Mouse (Mus musculus): ENCODE results near the gene Txnrd1. TPM values are rescaled to one million over a fixed set of nuclear protein-coding genes. Genes with fewer than 3 reads are reported as not detected.

The Txnrd1 gene
- polyA plus RNA-seq, 1 experiment from 2014 or later = 107 TPM

DNA sequence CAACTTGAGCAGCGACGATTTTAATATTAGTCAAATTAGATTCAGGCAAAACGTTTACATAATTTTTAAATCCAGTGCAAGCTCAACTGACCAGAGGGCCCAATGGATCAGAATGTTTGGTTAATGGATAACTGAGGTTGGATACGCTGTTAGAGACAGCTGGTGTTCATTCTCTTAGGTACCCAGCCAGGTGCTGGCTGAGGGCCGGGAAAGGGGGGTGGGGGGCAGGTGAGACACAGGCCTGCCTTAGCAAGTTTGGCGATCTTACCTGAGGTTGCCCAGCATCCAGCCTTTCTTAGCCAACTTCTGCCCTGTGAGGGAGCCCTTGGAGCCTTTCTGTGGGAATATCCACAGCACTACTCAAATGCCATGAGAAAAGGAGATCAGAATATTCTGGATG is 28.6 kb upstream of the Txnrd1 start:
- ATAC-seq (replicated peaks; ENCODE audit: low FRiP score) = peak; percentile 69
- peaks cover 30% of the 10 kb centered on the region for H3K4me1 ChIP-seq
- no peaks in the 10 kb centered on the region for H3K9me3 ChIP-seq (replicated peaks)
- H3K27me3 ChIP-seq = no peaks in the 10 kb centered on the region
- no peak overlapping the region for H3K9ac ChIP-seq
- no peak overlapping the region for H3K4me3 ChIP-seq (replicated peaks)
- H3K36me3 ChIP-seq = no peaks in the 10 kb centered on the region
- no peak overlapping the region for H3K4me2 ChIP-seq
- WGBS = 75% methylated on average over 6 of the region's 6 CpGs
- peak overlapping the region; percentile 64; the same call in 1 of the 2 replicates for H3K27ac ChIP-seq

DNA sequence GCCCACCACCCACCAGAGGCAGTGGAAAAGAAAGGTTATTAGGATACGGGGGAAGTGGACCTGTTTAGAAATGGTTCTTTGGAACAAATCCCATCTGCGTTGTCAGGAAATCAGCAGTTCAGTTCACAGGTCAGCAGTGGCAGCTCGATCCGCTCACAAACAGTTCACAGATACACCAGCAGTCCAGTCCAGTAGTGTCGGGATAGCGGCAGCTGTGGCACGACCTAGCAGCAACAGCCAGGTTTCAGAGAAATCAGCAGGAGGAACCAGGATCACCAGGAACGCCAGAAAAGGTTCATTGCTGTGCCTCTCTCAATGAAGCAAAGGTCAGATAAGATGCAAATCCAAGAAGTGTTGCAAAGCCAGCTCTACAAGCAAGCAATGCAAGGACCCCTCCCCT is 27.3 kb upstream of the Txnrd1 start:
- Histone ChIP-seq H3K4me3 (replicated peaks) (no peak overlapping the region), H3K9ac (no peak overlapping the region), H3K4me2 (no peak overlapping the region), H3K4me1 (peaks cover 30% of the 10 kb centered on the region), H3K36me3 (no peaks in the 10 kb centered on the region), H3K27ac (no peak overlapping the region), H3K27me3 (no peaks in the 10 kb centered on the region), H3K9me3 (replicated peaks) (no peaks in the 10 kb centered on the region)
- no peak for ATAC-seq (replicated peaks; ENCODE audit: low FRiP score)
- WGBS = 69% methylated on average over 8 of the region's 8 CpGs

DNA sequence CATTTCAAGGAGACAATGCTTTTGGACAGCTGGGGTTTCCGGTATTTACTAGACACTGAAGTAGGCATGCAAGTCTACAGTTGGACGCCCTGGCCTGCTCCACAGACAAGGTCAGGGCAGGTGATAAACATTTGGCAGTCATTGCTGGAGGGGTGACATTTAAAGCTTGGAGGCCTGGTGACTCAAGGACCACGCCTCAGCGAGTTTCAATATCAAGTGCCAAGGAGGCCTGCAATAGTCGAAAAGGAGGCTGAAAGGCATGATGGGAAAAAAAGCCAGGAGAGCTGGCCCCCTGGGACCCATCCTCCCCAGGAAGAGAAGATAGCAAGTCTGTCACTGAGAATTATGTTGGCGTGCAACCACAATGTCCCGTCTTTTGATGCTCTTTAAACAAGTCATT is 26.5 kb upstream of the Txnrd1 start:
- Histone ChIP-seq H3K4me3 (replicated peaks) (no peak overlapping the region), H3K9ac (no peak overlapping the region), H3K9me3 (replicated peaks) (no peaks in the 10 kb centered on the region), H3K36me3 (no peaks in the 10 kb centered on the region), H3K27me3 (no peaks in the 10 kb centered on the region), H3K27ac (no peak overlapping the region), H3K4me1 (peaks cover 32% of the 10 kb centered on the region), H3K4me2 (no peak overlapping the region)
- WGBS = 56% methylated on average over 7 of the region's 7 CpGs
- ATAC-seq (replicated peaks; ENCODE audit: low FRiP score) = no peak

DNA sequence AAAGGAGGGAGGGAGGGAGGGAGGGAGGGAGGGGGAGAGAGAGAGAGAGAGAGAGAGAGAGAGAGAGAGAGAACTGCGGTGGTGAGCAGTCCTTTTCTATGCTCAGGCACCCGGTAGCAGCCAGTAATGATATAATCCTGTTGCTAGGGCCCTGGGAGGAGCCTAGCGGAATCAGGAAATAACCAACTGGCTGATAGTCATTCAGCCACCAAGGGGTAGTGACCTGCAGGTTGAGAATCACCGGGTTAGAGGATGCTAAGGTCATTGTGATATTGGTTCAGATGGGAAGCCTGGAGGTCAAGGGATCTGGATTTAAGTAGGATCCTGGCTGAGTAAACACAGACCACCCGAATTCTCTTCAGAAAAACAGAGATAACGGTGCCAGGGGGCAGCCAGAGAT is 25.6 kb upstream of the Txnrd1 start:
- Histone ChIP-seq H3K9me3 (replicated peaks) (no peaks in the 10 kb centered on the region), H3K27ac (no peak overlapping the region), H3K9ac (no peak overlapping the region), H3K27me3 (no peaks in the 10 kb centered on the region), H3K4me1 (peaks cover 33% of the 10 kb centered on the region), H3K4me3 (replicated peaks) (no peak overlapping the region), H3K36me3 (no peaks in the 10 kb centered on the region), H3K4me2 (no peak overlapping the region)
- 39% methylated on average over 6 of the region's 6 CpGs for WGBS
- ATAC-seq (replicated peaks; ENCODE audit: low FRiP score) = no peak

DNA sequence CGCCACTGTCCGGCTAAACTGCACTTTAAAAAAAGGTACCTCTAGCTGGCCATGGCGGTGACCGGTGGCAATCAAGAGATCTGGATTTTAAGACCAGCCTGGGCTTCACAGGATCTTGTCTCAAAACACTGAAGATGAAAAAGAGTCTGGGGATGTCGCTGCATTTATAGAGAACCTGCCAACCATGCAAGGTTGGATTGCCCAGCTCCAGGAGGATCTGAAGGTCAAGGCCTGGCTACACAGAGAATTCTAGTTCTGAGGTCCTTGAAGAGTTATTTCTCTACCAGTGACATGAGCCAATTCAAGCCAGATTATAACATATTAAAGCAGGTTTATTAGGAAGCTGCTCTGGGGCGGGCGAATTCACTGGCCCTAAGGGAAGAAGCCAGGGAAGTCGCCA is 24.9 kb upstream of the Txnrd1 start:
- Histone ChIP-seq H3K36me3 (no peaks in the 10 kb centered on the region), H3K27me3 (no peaks in the 10 kb centered on the region), H3K27ac (no peak overlapping the region), H3K4me2 (no peak overlapping the region), H3K9ac (no peak overlapping the region), H3K9me3 (replicated peaks) (no peaks in the 10 kb centered on the region), H3K4me3 (replicated peaks) (no peak overlapping the region), H3K4me1 (peaks cover 39% of the 10 kb centered on the region)
- 80% methylated on average over 8 of the region's 8 CpGs for WGBS
- ATAC-seq (replicated peaks; ENCODE audit: low FRiP score) = no peak

DNA sequence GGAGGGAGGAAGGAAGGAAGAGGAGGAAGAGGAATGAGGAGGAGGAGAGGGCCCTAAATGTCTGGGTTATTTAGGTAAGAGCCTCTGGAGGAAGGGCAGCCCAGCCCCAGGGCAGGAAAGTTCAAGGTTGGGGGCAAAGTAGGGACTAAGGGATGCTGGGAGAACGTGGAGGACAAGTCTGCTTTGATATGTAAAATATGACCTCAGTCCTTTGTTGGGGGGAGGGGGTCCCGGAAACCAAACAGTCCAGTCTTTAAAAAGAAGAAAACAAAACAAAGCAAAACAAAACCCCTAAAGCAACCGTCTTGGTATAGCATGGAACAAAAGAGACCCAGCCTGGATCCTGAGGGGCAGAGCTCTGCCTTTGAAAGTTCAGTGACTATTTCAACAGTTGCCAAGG is 24.4 kb upstream of the Txnrd1 start:
- no peak overlapping the region for H3K9ac ChIP-seq
- 22% methylated on average over 3 of the region's 3 CpGs for WGBS
- no peaks in the 10 kb centered on the region for H3K9me3 ChIP-seq (replicated peaks)

DNA sequence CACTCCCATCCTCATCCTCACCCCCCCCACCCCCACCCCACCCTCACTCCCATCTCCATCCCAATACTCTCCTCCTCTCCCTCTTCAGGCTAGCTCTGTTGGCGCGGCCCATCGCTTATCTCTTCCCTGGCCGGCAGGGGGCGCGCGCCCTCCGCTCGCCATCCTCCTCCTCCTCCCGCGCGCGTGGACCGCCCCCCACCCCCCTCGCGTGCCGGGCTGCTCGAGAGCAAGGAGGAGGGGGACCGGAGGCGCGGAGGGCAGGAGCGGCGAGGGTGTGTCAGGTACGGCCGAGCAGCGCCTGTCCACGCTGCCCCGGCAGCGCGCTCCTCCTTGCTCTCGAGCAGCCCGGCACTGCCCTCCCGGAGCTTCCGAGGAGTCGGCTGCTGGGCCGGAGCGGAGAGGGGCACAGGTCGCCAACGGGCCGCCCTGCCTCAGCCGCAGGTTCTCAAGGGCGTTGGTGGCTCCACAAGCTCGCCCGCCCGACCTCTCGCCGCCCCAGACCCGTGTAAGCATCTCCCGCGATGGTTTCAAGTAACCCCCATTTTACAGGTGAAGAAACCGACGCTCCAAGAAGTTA is 21.8 kb upstream of the Txnrd1 start:
- no peaks in the 10 kb centered on the region for H3K36me3 ChIP-seq
- H3K4me1 ChIP-seq = peaks cover 29% of the 10 kb centered on the region
- H3K9ac ChIP-seq = peak overlapping the region; percentile 43; the same call in 1 of the 2 replicates
- peak; percentile 67 for ATAC-seq (replicated peaks; ENCODE audit: low FRiP score)
- H3K27me3 ChIP-seq = no peaks in the 10 kb centered on the region
- peak overlapping the region; percentile 56 for H3K4me3 ChIP-seq (replicated peaks)
- WGBS = 8% methylated on average over 24 of the region's 52 CpGs
- H3K9me3 ChIP-seq (replicated peaks) = no peaks in the 10 kb centered on the region
- no peak overlapping the region for H3K27ac ChIP-seq
- peak overlapping the region; percentile 79 for H3K4me2 ChIP-seq

More for the DNA sequence above, 24.4 kb upstream of the Txnrd1 start:
- Histone ChIP-seq H3K4me1 (peaks cover 44% of the 10 kb centered on the region), H3K36me3 (no peaks in the 10 kb centered on the region), H3K27ac (no peak overlapping the region), H3K27me3 (no peaks in the 10 kb centered on the region), H3K4me2 (no peak overlapping the region), H3K4me3 (replicated peaks) (no peak overlapping the region)
- no peak for ATAC-seq (replicated peaks; ENCODE audit: low FRiP score)

DNA sequence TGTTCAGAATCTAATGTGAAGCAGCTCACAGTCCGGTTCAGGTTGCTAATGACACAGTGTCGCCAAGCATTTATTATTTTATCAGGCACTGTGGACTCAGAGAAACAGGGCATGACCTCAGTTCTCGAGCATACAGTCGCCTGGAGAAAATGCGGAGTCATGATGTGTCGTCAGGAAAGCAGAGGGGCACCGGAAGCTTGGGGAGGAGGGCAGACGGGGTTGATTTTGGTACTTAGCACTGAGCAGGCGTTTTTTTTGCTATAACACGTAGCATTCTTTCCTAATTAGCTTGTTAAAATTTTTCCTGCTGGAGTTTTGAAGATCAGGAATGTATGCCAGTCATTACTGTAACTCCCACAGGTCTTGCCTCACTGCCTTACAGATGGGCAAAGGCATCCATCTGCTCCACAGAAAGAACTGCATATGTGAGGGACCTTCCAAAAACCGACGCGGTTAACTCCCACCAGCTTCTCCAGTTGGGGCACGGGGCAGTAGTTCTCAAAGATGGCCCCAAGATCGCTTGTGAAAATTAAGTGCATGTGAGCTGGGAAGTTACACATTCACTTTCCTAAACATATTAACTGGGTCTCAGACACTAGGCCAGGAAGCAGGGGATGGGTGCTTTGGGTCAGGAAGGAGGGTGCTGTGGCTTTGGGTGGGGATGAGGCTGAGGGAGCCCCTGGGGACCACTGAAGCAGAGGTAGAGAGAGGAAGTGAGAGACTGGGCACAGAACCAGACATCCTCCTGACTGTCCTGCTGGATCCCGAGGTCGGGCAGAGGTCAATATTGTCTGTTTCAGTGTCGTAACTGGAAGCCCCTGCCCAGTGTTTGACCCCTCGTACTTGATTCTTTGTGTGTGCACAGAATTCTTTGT is 19.4 kb upstream of the Txnrd1 start:
- H3K27ac ChIP-seq = peak overlapping the region; percentile 71
- H3K4me1 ChIP-seq = peaks cover 22% of the 10 kb centered on the region
- peak; percentile 60 for ATAC-seq (replicated peaks; ENCODE audit: low FRiP score)
- no peak overlapping the region for H3K4me3 ChIP-seq (replicated peaks)
- H3K9me3 ChIP-seq (replicated peaks) = no peaks in the 10 kb centered on the region
- H3K36me3 ChIP-seq = no peaks in the 10 kb centered on the region
- WGBS = 12% methylated on average over 19 of the region's 19 CpGs
- H3K4me2 ChIP-seq = peak overlapping the region; percentile 33
- H3K9ac ChIP-seq = no peak overlapping the region
- H3K27me3 ChIP-seq = no peaks in the 10 kb centered on the region

DNA sequence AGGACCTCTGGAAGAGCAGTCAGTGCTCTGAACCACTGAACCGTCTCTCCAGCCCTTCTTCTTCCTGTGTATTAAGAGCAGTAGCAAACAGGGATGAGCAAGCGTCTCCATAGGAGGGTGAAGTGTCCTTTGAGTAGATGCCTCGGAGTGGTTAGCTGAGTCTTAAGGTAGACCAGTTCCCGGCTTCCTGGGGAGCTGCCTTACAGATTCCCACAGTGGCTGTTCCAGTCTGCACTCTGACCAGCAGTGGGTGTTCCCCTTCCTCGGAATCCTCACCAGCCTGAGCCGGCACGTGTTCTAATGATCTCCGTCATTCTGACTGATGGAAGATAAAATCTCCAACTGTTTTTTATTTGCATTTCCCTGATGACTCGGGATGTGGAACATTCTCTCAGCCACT is 17.3 kb upstream of the Txnrd1 start:
- no peaks in the 10 kb centered on the region for H3K27me3 ChIP-seq
- no peak for ATAC-seq (replicated peaks; ENCODE audit: low FRiP score)
- WGBS = 75% methylated on average over 9 of the region's 9 CpGs

DNA sequence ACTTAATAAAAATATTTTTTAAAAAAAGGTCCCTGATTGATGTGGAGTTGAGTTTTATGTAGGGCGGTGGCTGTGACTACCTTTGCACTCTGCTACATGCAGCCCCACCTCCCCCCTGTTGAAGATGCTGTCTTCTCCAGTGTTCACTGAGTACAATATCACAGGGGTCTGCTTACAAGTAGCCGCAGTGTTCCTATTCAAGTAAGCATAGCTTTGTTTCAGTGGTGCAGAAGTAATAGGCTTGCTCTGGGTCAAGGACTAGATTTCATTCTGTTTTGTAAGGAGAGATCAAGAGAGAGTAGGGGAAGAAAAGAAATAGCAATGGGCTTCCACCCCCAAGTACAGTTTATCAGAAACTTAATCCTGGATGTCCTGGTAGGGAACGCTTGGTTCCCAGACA is 16.2 kb upstream of the Txnrd1 start:
- Histone ChIP-seq H3K4me2 (no peak overlapping the region), H3K9ac (no peak overlapping the region), H3K4me3 (replicated peaks) (no peak overlapping the region), H3K27ac (no peak overlapping the region), H3K9me3 (replicated peaks) (no peaks in the 10 kb centered on the region), H3K4me1 (peaks cover 17% of the 10 kb centered on the region), H3K36me3 (no peaks in the 10 kb centered on the region), H3K27me3 (no peaks in the 10 kb centered on the region)
- no peak for ATAC-seq (replicated peaks; ENCODE audit: low FRiP score)
- WGBS = 84% methylated on average over 3 of the region's 3 CpGs

More for the DNA sequence above, 17.3 kb upstream of the Txnrd1 start:
- Histone ChIP-seq H3K27ac (no peak overlapping the region), H3K9ac (no peak overlapping the region), H3K36me3 (no peaks in the 10 kb centered on the region), H3K9me3 (replicated peaks) (no peaks in the 10 kb centered on the region), H3K4me2 (no peak overlapping the region), H3K4me1 (peaks cover 20% of the 10 kb centered on the region), H3K4me3 (replicated peaks) (no peak overlapping the region)

DNA sequence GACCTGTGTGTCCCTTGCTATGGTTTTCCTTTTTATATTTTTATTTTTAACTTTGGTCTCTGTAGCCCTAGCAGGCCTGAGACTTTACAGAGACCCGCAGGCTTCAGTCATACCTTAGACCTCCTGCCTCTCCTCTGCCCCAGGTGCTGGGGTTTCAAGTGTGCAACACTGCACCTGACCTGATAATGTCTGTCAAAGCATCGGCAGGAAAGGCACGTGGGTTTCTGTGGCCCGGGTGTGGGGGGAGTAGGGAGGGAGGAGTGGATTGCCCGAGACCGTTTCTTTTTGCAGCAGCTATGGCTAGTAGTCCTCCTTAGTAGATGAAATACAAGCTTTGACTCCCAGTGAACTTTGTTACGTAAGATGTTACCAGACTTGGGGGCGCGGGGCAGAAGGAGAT is 15.8 kb upstream of the Txnrd1 start:
- Histone ChIP-seq H3K27me3 (no peaks in the 10 kb centered on the region), H3K9me3 (replicated peaks) (no peaks in the 10 kb centered on the region), H3K4me3 (replicated peaks) (no peak overlapping the region), H3K27ac (no peak overlapping the region), H3K4me2 (no peak overlapping the region), H3K36me3 (no peaks in the 10 kb centered on the region), H3K4me1 (peaks cover 17% of the 10 kb centered on the region), H3K9ac (no peak overlapping the region)
- WGBS = 44% methylated on average over 9 of the region's 9 CpGs
- ATAC-seq (replicated peaks; ENCODE audit: low FRiP score) = no peak

DNA sequence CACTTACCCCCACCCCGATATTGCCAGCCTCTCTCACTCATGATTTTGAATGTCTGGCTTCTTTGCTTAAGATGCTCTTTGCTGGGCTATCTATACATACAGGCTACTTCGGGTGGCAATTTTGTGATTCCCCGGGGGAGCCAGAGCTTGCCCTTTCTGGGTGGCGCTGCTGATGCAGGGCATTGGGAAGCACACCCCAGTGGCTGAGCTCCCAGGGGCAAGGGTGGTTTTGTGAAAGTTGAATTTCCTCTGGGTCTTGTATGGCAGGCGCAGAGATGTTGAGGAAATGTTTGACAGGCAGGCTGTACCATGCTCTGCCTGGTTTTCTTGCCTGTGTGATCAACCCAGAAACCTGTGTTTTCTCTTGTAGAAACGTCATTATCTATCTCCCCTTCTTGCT is 15.1 kb upstream of the Txnrd1 start:
- Histone ChIP-seq H3K36me3 (no peaks in the 10 kb centered on the region), H3K9me3 (replicated peaks) (no peaks in the 10 kb centered on the region), H3K4me2 (no peak overlapping the region), H3K4me1 (peaks cover 13% of the 10 kb centered on the region), H3K27ac (no peak overlapping the region), H3K27me3 (no peaks in the 10 kb centered on the region), H3K4me3 (replicated peaks) (no peak overlapping the region), H3K9ac (no peak overlapping the region)
- ATAC-seq (replicated peaks; ENCODE audit: low FRiP score) = no peak
- WGBS = 84% methylated on average over 6 of the region's 6 CpGs
